22 mouse cellular contexts compared by ENCODE assay signal in genomic region chr15:78515759-78516158, GRCm38 (mm10). TPM values are rescaled to one million over a fixed set of nuclear protein-coding genes. Genes with fewer than 3 reads are reported as not detected.
DNase-seq lines count a peak whose midpoint lies in the region; ATAC-seq and TF ChIP-seq lines count a peak whose summit lies in the region.
"Had no signal": no experiment of that assay in that cellular context is flagged by ENCODE, and none has a peak within 500 bp of the region (broad histone marks: within the 10 kb centered on the region; RNA-seq: fewer than 3 reads in every experiment).

No protein-coding gene starts in this region.

- no peaks in the 10 kb centered on the region for H3K9me3 ChIP-seq in embryonic facial prominence, embryonic 12.5 days
- H3K9me3 ChIP-seq in embryonic facial prominence, embryonic 10.5 days, result no peaks in the 10 kb centered on the region
- H3K9me3 ChIP-seq in stomach, postnatal 0 days (ENCODE audit: control insufficient read depth, low read length), result no peaks in the 10 kb centered on the region
- H3K9me3 ChIP-seq: hindbrain, embryonic 15.5 days had no signal

- TF ChIP-seq CTCF in stomach, postnatal 0 days (IDR thresholded peaks at IDR 0.05; ENCODE audit: low read depth), result no peak

- no peaks in the 10 kb centered on the region for H3K27me3 ChIP-seq in embryonic facial prominence, embryonic 12.5 days
- H3K27me3 ChIP-seq in embryonic facial prominence, embryonic 10.5 days (replicated peaks; ENCODE audit: low read depth, poor library complexity, severe bottlenecking), result no peaks in the 10 kb centered on the region
- no peaks in the 10 kb centered on the region for H3K27me3 ChIP-seq in stomach, postnatal 0 days (ENCODE audit: control insufficient read depth, insufficient read depth, low read length)
- H3K27me3 ChIP-seq: hindbrain, embryonic 15.5 days had no signal

- H3K4me3 ChIP-seq in embryonic facial prominence, embryonic 12.5 days, result no peak overlapping the region
- no peak overlapping the region for H3K4me3 ChIP-seq in embryonic facial prominence, embryonic 10.5 days
- H3K4me3 ChIP-seq in stomach, postnatal 0 days (ENCODE audit: low read depth, low read length), result no peak overlapping the region
- H3K4me3 ChIP-seq: hindbrain, embryonic 15.5 days had no signal

- no peak for TF ChIP-seq EP300 in stomach, postnatal 0 days (optimal IDR thresholded peaks at IDR 0.05)

- no peak for DNase-seq in embryonic facial prominence, embryonic 10.5 days (ENCODE audit: low spot score)
- DNase-seq in lung, postnatal 10 days, result peak; percentile 17
- DNase-seq in lung, postnatal 36 days, result no peak
- DNase-seq in induced T-regulatory cell, adult 2 months (ENCODE audit: low read depth), result peak; percentile 67
- DNase-seq in stomach, postnatal 0 days (ENCODE audit: low spot score), result no peak
- DNase-seq in adrenal gland, postnatal 14 days, result no peak
- DNase-seq: adrenal gland, adult 8-10 months; cerebellum, adult 2 months; gastrocnemius, postnatal 14 days; heart, postnatal 14 days; kidney, adult 18-20 months; lung, adult 2 months had no signal

- no peak overlapping the region for H3K9ac ChIP-seq in embryonic facial prominence, embryonic 12.5 days
- 0 out of 2 replicates have a peak overlapping the region, but pooled peaks have one; percentile 13 for H3K9ac ChIP-seq in stomach, postnatal 0 days (ENCODE audit: low read length)
- H3K9ac ChIP-seq: hindbrain, embryonic 15.5 days had no signal

- peaks cover 28% of the 10 kb centered on the region for H3K4me1 ChIP-seq in embryonic facial prominence, embryonic 12.5 days
- peaks cover 56% of the 10 kb centered on the region for H3K4me1 ChIP-seq in embryonic facial prominence, embryonic 10.5 days
- no peaks in the 10 kb centered on the region for H3K4me1 ChIP-seq in stomach, postnatal 0 days (replicated peaks; ENCODE audit: control insufficient read depth, insufficient read depth)

- H3K4me2 ChIP-seq in embryonic facial prominence, embryonic 12.5 days (replicated peaks), result no peak overlapping the region
- H3K4me2 ChIP-seq in stomach, postnatal 0 days (replicated peaks; ENCODE audit: low read depth), result no peak overlapping the region
- H3K4me2 ChIP-seq: hindbrain, embryonic 15.5 days had no signal

- peak overlapping the region; percentile 33 for H3K27ac ChIP-seq in embryonic facial prominence, embryonic 12.5 days
- no peak overlapping the region; the same call in 1 of the 2 replicates for H3K27ac ChIP-seq in embryonic facial prominence, embryonic 10.5 days (replicated peaks)
- no peak overlapping the region for H3K27ac ChIP-seq in stomach, postnatal 0 days (replicated peaks)
- H3K27ac ChIP-seq: hindbrain, embryonic 15.5 days had no signal

- no peak for ATAC-seq in embryonic facial prominence, embryonic 12.5 days (ENCODE audit: insufficient number of reproducible peaks, insufficient read depth, low FRiP score, low TSS enrichment)
- no peak for ATAC-seq in stomach, postnatal 0 days (ENCODE audit: low FRiP score, low TSS enrichment)
- ATAC-seq in activated CD4-positive, CD25-positive, alpha-beta regulatory T cell, adult 4 months, result no peak
- ATAC-seq: midbrain, embryonic 16.5 days had no signal

- WGBS in embryonic facial prominence, embryonic 12.5 days, result 51% methylated on average over 6 of the region's 6 CpGs
- 77% methylated on average over 6 of the region's 6 CpGs for WGBS in embryonic facial prominence, embryonic 10.5 days
- WGBS in stomach, postnatal 0 days, result 78% methylated on average over 6 of the region's 6 CpGs

- no peaks in the 10 kb centered on the region for H3K36me3 ChIP-seq in embryonic facial prominence, embryonic 12.5 days
- H3K36me3 ChIP-seq in embryonic facial prominence, embryonic 10.5 days (replicated peaks), result no peaks in the 10 kb centered on the region
- no peaks in the 10 kb centered on the region for H3K36me3 ChIP-seq in stomach, postnatal 0 days (ENCODE audit: control insufficient read depth, insufficient read depth, low read length)
- H3K36me3 ChIP-seq: hindbrain, embryonic 15.5 days had no signal

RNA-seq across cellular contexts. Expression of gene C1qtnf6, which starts 15.5 kb away (rescaled TPM):
- 21.0 and 22.9 TPM in 2 replicates for polyA plus RNA-seq in embryonic facial prominence, embryonic 12.5 days (2016; fragmentation: Nextera tagmentation; extraction: Ambion mirVana)
- polyA plus RNA-seq in embryonic facial prominence, embryonic 10.5 days (2016; fragmentation: Nextera tagmentation; extraction: Ambion mirVana), result 9.6 and 10.4 TPM in 2 replicates
- polyA plus RNA-seq in stomach, postnatal 0 days (2015; fragmentation: Nextera tagmentation; extraction: Ambion mirVana), result 20.2 and 24.6 TPM in 2 replicates
- polyA plus RNA-seq in activated CD4-positive, CD25-positive, alpha-beta regulatory T cell, adult 4 months (2017; shearing (Covaris generic)), result 10 to 100 TPM; 15.5 to 15.9 TPM
- 53.4 and 69.2 TPM in 2 replicates for total RNA-seq in adrenal gland, postnatal 14 days (2021)

RNA-seq across cellular contexts. Expression of gene Il2rb, which starts 20.7 kb away (rescaled TPM):
- polyA plus RNA-seq in embryonic facial prominence, embryonic 12.5 days (2016; fragmentation: Nextera tagmentation; extraction: Ambion mirVana), result 0.06 and 0.09 TPM in 2 replicates
- 0.09 TPM in 1 of 2 replicates, not detected in the other for polyA plus RNA-seq in embryonic facial prominence, embryonic 10.5 days (2016; fragmentation: Nextera tagmentation; extraction: Ambion mirVana)
- polyA plus RNA-seq in stomach, postnatal 0 days (2015; fragmentation: Nextera tagmentation; extraction: Ambion mirVana), result 0.24 and 0.30 TPM in 2 replicates
- polyA plus RNA-seq in activated CD4-positive, CD25-positive, alpha-beta regulatory T cell, adult 4 months (2017; shearing (Covaris generic)), result 100 to 1,000 TPM; 489 to 584 TPM
- 0.41 and 4.2 TPM in 2 replicates for total RNA-seq in adrenal gland, postnatal 14 days (2021)
- total RNA-seq: gastrocnemius, postnatal 14 days had no signal
- polyA plus RNA-seq: forebrain, embryonic 11.5 days; neural tube, embryonic 11.5 days had no signal

RNA-seq across cellular contexts. Expression of gene Sstr3, which starts 28.7 kb away (rescaled TPM):
- polyA plus RNA-seq in embryonic facial prominence, embryonic 12.5 days (2016; fragmentation: Nextera tagmentation; extraction: Ambion mirVana), result not detected in 2 replicates
- polyA plus RNA-seq in embryonic facial prominence, embryonic 10.5 days (2016; fragmentation: Nextera tagmentation; extraction: Ambion mirVana), result not detected in 2 replicates
- polyA plus RNA-seq in stomach, postnatal 0 days (2015; fragmentation: Nextera tagmentation; extraction: Ambion mirVana), result 0.02 and 0.08 TPM in 2 replicates
- polyA plus RNA-seq in activated CD4-positive, CD25-positive, alpha-beta regulatory T cell, adult 4 months (2017; shearing (Covaris generic)), result not detected
- total RNA-seq in adrenal gland, postnatal 14 days (2021), result 0.56 and 0.98 TPM in 2 replicates
- total RNA-seq: heart, postnatal 14 days; megakaryocyte-erythroid progenitor cell, adult 5-6 weeks had no signal
- polyA plus RNA-seq: forebrain, embryonic 11.5 days; liver, adult 2 months had no signal

RNA-seq across cellular contexts. Expression of gene Tmprss6, which starts 47.3 kb away (rescaled TPM):
- 0.66 and 1.4 TPM in 2 replicates for polyA plus RNA-seq in embryonic facial prominence, embryonic 12.5 days (2016; fragmentation: Nextera tagmentation; extraction: Ambion mirVana)
- polyA plus RNA-seq in embryonic facial prominence, embryonic 10.5 days (2016; fragmentation: Nextera tagmentation; extraction: Ambion mirVana), result 0.24 and 0.37 TPM in 2 replicates
- 0.48 and 0.50 TPM in 2 replicates for polyA plus RNA-seq in stomach, postnatal 0 days (2015; fragmentation: Nextera tagmentation; extraction: Ambion mirVana)
- not detected for polyA plus RNA-seq in activated CD4-positive, CD25-positive, alpha-beta regulatory T cell, adult 4 months (2017; shearing (Covaris generic))
- 2.9 and 37.6 TPM in 2 replicates for total RNA-seq in adrenal gland, postnatal 14 days (2021)
- total RNA-seq: gastrocnemius, postnatal 14 days; heart, postnatal 14 days; layer of hippocampus, postnatal 14 days; left cerebral cortex, postnatal 10 days; megakaryocyte-erythroid progenitor cell, adult 5-6 weeks had no signal
- polyA plus RNA-seq: neural tube, embryonic 11.5 days had no signal

RNA-seq across cellular contexts. Expression of gene Rac2, which starts 56.8 kb away (rescaled TPM):
- polyA plus RNA-seq in embryonic facial prominence, embryonic 12.5 days (2016; fragmentation: Nextera tagmentation; extraction: Ambion mirVana), result 7.6 TPM in 2 replicates
- 5.0 and 7.7 TPM in 2 replicates for polyA plus RNA-seq in embryonic facial prominence, embryonic 10.5 days (2016; fragmentation: Nextera tagmentation; extraction: Ambion mirVana)
- polyA plus RNA-seq in stomach, postnatal 0 days (2015; fragmentation: Nextera tagmentation; extraction: Ambion mirVana), result 6.4 and 8.0 TPM in 2 replicates
- 1,000 to 10,000 TPM; 3,019 to 4,069 TPM for polyA plus RNA-seq in activated CD4-positive, CD25-positive, alpha-beta regulatory T cell, adult 4 months (2017; shearing (Covaris generic))
- 9.0 and 44.5 TPM in 2 replicates for total RNA-seq in adrenal gland, postnatal 14 days (2021)

Comparison
In these comparisons a context has a peak if more than half of its experiments do, and no peak if none do; other contexts are left out.
1. DNase-seq: peak in lung, postnatal 10 days (single experiment) and induced T-regulatory cell, adult 2 months (single experiment); none in embryonic facial prominence, embryonic 10.5 days (single experiment), lung, postnatal 36 days (single experiment), stomach, postnatal 0 days (single experiment) and adrenal gland, postnatal 14 days (single experiment).
2. RNA of gene Il2rb, which starts 20.7 kb away (polyA plus RNA-seq): 489 to 584 TPM in activated CD4-positive, CD25-positive, alpha-beta regulatory T cell, adult 4 months; 0.24 to 0.30 TPM in stomach, postnatal 0 days, 0.06 to 0.09 TPM in embryonic facial prominence, embryonic 12.5 days and 0.09 TPM in embryonic facial prominence, embryonic 10.5 days; every median in the first group is over 100 times any median in the second.